Mouse (Mus musculus): ENCODE measurements around the gene Gap43.
A peak's percentile ranks its signal among the peaks of the same experiment; 100 is the strongest.

Gap43 gene

DNA sequence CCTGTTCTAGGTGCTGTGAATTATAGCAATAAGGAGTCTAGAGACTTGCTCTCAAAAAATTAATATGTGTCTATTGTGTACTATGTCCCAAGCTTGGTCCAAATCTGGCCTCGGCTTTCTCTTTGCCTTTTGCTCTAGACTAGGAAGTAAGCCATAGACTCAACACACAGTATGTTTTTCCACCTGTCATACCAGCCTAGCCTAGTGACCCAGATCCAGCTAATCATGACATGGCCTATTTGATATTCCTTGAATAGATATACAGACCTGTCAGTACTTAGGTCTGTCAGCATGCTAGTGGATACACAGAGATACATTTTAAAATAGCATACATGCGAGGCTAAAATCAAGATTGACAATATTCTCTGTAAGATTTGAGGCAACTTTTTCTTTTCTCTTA is 46.4 kb downstream of the Gap43 start:
- peak in 1 of 2 experiments; percentile 44 for DNase-seq

DNA sequence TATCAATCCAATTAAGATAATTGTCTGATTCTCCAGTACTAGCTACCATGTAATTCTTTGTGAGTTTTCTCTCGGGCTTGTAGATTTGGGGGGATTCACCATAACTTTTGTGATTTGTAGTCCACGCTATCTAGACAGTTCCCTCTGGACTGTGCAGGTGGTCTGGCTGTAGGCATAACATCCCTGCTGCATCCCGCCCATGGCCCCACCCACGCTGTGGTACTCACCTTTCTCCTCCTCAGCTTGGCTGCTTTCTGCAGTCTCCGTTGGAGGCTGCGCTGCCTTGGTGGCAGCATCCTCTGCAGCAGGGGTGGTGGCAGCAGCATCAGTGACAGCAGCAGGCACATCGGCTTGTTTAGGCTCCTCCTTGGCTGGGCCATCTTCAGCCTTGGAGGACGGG is 48.9 kb downstream of the Gap43 start:
- no peak for DNase-seq

DNA sequence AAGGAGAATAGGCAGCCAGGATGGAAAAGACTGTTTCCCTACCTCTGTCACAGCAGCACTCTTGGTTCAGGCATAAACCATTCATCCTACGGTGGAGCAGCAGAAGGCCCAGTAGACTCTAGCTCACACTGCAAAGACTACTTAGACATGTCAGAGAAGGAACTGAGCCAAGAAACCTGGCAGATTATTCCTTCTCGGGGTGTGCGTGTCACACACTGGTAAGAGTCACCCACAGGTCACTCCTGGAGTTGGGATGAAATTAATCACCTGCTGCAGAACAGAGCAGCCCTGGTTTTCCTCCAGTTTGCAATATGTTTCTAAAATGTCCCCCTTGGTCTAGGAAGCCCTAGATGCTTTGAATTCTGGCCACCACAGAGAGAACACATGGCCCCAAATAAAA is 56.4 kb downstream of the Gap43 start:
- DNase-seq: peak; percentile 37 to 50

DNA sequence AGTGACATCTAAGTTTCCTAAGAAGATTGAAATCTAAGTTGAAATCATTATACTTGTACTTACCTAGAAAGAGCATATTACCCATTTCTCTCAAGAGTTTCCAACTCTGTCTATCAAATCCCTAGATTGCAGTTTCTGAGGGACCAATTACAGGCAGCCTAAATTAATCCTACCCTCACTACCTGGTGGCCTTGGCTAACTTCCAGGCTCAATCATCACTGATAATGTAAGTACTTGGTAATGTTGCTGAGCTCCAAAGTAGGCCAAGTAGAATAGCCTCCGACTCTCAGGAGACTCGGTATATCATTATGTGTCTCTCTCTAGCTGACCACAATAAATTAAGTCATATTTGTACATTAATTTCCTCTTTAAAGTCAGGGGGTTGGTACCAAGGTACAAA is 62.7 kb downstream of the Gap43 start:
- peak in 1 of 2 experiments; percentile 28 for DNase-seq

DNA sequence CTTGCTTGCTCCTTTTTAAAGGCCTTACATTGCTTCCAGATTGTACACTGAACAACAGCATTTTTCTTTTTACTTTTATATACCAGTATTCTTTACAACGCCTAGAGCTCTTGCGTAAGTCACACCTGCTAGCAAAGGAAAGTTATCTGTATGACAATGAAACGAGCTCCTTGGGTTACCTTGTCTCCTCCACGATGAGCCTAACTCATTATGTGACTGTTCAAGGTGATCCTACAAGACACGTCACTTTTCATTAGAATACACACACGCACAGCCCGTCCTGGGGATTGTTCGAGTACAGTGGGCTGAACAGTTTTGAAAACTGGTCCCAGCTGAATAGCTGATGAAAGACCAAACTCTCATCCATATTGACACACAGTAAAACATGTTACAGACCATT is 63.2 kb downstream of the Gap43 start:
- DNase-seq: no peak

DNA sequence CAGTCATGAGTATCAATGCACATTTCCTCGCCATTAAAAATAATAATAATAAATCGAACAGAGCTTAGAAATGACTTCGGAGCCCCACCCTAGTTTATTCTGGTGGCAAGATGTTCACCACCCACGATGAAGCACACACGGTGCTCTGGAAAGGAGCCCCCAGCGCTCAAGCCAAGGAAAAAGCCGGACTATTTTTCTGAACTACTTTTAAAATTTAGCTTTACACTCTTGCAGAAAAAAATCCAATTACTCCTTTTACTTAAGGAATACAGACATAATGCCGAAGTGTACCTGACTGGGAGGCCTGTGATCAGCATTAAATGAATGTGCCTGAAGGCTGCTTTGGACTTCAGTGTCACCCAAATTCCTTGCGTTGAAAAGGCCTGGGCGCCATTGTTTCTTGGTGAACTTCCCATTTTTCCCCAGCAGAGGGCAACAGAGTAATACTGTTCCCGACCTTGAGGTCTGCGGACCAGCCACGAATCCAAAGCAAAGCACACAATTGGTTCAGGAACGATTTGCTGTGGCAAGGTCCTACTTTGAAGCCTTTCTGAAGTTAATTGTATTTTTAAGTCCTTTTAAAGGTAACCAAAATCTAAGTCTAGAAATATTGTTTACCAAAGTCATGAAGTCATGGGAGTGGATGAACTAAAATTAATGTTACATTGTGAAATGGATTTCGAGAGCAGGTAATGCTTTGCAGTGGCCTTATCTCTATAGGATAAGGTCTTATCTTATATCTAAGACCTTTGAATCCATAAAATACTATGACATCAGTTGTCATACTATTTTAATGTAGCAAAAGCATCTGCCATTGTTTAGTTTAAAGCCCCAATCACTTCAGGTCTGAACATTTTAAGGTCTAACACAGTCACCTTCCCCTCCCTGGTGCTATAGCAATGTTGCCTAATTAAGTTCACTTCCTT is 64.0 kb downstream of the Gap43 start:
- peak; percentile 90 to 92 for DNase-seq

DNA sequence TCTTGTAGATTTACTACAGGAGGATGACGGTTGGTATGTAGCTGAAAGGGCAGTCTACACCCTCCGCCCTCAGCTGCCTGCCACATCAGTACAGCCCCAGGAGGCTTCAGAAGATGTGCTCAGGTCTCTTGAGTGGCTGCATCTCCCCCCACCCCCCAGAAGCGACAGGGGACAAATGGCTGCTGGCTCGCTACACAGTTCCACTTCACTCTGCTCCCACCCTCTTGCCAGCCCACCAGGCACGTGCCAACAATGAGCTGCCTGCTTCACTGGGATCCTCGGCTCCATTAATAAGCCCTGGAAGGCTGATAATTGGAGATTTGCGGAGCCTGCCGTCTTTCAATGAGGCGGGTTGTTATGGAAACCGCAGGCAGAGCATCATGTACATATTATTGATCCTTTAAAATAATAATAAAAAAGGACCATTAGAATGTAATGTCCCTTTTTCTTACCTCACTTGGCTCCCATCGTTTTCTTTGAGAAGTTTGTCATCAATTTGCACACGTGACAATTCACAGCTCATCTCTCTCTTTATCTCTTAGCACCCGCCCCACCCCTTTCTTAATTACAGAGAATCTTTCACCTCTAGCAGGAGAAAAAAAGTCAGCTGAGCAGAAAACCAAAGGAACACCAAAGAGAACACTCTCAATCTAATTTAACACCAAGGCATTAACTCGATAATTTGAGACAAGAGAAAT is 64.8 kb downstream of the Gap43 start:
- peak; percentile 78 to 89 for DNase-seq

DNA sequence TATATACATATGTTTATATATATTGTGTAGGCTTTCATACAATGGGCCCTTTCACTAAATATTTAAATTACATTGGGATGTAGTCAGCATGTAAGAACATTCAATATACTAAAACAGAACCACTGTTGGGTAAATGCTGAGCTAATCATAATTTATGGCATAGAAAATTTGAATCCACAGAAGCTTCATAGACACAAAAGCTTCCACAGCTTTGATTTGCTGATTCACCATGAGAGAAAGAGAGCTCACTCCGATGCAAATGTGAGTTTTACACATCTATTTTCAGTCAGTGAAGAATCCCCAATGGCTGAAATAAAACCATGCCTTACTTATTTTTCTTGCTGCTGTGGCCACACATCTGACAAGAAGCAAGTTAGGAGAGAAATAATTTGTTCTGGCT is 69.2 kb downstream of the Gap43 start:
- no peak for DNase-seq

DNA sequence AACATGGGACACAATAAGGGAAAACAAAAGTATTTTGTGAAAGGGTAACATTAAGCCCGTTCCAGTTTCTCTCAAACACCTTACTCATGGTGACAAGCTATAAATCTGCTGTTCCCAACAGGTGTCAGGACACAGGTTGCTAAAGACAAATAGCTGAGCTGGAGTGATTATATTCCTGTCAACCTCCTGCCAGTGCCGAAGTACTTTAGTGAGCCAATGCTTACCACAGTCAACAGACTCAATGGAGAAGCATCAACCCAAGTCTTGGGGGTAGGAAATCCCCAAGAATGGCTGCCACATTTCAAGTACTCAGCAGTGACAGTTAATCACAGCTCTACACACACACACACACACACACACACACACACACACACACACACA is 70.9 kb downstream of the Gap43 start:
- DNase-seq: no peak

DNA sequence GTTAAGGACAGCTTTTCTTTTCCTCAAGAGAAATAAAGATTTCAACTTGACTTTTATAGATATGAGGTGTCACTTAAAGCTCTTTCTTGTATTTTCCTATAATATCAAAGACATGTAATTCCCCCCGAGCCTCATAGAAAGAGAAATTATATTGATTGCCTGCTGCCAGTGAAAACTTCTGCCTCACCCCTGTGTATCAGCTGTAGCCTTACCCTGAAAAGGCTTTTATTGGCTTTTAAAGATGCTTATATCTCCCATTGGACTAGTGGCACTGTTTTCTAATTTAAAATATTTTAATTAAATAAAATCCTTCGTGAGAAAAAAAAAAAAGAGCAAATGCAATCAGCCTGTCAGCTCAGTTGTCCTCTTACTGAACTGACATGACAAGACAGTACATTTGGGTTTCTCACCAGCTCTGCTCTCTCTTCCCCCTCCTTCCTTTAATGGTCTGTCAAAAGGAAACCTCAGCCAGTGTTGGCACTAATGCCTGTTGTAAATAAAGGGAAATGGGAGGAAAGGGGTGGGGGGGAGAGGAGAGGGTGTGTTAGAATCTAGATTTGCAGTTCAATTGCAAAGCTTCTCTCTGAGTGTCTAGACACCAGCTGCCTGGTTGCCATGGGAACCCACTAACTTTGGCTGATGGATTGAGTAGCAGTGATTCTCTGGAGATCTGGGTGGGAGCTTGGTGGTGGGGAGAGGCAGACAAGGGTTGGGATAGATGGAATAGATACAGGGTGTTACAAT is 71.4 kb downstream of the Gap43 start:
- peak; percentile 80 to 83 for DNase-seq

DNA sequence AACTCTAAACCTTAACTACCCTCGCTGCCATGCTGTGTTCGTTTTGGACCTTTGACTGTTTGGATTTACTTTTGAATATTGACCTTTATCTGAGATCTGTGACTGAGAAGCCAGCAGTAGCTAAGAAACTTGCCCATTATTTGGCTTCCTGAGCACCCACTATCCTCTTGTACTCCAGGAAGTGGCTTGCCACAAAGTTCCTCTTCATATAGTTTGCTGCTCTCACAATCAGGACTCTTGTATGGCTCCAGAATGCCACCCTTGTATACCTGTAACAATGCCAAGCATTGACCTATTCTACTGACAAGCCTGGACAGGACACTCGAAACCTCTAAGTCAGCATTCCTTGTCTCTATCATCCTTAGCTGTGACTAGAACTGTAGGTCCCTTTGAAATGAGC is 75.3 kb downstream of the Gap43 start:
- DNase-seq: no peak

DNA sequence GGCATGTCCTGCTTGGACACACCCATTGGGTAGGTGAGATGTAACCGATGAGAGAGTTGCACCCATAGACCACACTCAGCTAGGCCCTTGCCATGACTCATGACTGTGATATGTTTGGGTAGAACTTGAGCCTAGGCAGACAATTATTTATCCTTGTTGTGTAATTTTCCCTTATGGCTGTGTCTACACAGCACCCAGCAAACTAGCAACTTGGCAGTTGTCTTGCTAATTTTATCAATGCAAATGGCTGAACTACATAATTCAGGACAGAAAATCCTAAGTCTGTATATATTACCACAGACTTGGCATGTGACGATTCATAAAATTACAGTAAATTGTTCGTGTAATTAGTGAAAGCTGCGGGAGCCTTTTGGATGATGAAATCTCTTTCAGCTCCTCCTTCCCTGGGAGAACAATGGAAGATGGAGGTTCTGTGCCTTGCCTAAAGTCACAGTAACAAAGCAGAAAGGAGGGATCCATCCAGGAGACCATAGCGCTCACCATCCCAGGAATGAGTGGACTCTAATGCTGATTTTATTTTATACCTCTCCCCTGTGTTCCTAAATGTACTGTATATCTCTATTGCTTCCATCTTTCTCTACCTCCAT is 77.4 kb downstream of the Gap43 start:
- DNase-seq: no peak

DNA sequence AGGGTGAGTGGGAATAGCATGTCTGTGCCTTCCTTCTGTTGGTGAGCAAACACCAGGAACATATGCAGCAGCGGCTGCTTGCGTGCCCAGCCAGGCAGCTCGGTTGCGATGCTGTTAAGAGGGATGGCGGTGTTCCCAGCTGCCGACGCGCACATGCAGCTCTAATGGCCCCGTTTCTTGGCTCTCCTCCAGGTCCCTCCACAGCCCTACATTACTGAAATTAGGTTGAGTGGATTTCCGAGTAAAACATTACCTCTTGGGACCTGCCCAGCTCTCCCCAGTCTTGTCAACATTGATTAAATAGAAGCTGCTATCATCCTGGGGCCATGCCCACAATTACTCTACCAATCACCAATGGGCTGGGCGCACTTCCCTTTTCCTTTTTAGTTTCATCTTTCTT is 84.8 kb downstream of the Gap43 start:
- DNase-seq: peak; percentile 96

DNA sequence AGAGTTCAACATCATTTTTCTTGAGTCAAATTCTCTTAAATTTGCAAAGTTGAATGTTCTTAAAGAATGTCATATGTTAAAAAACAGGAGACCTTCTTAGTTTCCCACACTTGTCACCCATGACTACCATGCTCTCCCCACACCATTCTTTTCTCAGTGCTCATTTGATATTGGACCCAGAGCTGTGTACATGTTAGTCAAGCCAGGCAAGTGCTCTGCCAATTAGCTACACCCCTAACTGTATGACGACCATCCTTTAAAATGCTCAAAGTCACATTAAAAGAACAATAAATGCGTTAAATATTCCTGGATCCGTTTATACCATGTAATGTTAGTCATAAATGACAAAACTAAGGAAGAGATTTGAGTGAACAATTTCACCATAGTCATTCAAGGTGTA is 85.2 kb downstream of the Gap43 start:
- no peak for DNase-seq

DNA sequence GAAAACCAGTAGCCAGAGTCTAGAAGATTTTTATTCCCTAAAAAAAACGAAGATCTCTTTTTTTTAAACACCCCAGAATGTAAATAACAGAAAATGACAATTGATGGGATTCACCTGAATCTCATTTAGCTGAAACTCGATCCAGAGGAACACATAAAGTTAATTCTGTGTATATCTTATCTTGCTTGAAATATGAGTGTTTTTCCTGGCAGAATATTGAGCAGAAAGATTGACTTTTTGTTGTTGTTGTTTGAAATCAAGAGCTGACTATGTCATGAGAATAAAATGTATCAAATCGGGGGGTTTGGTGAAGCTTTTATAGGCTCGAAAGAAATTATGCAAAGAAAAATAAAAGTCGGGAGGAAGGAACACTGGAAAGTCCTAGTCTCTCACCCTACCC is 88.2 kb downstream of the Gap43 start:
- DNase-seq: no peak

DNA sequence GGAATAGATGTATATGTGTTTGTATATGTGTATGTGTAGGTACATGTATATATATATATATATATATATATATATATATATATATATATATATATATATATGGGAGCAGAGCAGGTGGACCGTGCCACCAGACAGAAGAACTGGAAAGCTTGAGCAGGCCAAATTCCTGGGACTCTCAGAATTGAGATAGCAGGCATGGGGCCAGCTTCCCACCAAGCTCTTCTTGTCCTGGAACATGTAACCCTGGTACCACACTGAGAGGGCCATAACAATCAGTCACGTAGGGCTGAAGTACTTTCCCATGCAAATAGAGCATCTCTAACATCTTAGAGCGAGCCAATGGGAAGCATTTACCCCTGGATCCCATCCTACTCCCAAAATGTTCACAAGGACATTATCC is 96.3 kb downstream of the Gap43 start:
- peak; percentile 16 to 52 for DNase-seq

DNA sequence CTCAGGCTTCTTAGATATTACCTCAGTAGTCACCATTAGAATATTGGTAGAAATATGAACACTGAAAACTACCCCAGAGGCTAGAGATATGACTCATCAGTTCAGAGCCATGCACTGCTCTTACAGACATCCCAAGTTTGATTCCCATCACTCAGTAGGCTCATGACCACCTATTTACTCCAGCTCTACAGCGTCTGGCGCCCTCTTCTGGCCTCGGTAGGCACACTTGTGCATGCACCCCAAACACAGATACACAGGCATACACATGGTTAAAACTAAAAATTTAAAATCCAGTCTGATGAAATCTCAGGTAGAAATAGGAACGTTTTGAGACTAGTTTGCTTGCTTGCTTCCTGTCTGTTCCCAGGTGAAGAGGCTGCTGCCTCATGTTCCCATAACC is 109.1 kb downstream of the Gap43 start:
- peak; percentile 10 to 20 for DNase-seq

Data from cerebellum, postnatal 10 days (tissue).